Mouse (Mus musculus) natural killer cell, adult 2 months (primary cell): ENCODE data around the gene Slc1a3.
A peak's percentile ranks its signal among the peaks of the same experiment; 100 is the strongest.

Source experiments
- DNase-seq, 2 experiments: peaks; one replicate each; pipeline ENCODE4 v3.0.0; 2022; ENCODE audit warnings: low spot score in 2 of 2

Slc1a3 gene

GRCm38 (mm10) chr15:8605538-8606188, 104.9 kb downstream of the Slc1a3 start:
- no peak for DNase-seq

GRCm38 (mm10) chr15:8602362-8602761, 108.2 kb downstream of the Slc1a3 start:
- DNase-seq, result no peak

- no peak for DNase-seq
These were observed 109.0 kb downstream of the Slc1a3 start for GRCm38 (mm10) chr15:8601312-8602146.

GRCm38 (mm10) chr15:8596375-8596900, 114.1 kb downstream of the Slc1a3 start:
- no peak for DNase-seq

- no peak for DNase-seq
These were observed 115.3 kb downstream of the Slc1a3 start for GRCm38 (mm10) chr15:8595226-8595625.

GRCm38 (mm10) chr15:8589503-8590116, 121.0 kb downstream of the Slc1a3 start:
- DNase-seq, result peak; percentile 46 to 74

- no peak for DNase-seq
These were observed 122.5 kb downstream of the Slc1a3 start for GRCm38 (mm10) chr15:8588065-8588464.

- DNase-seq, result no peak
These were observed 123.7 kb downstream of the Slc1a3 start for GRCm38 (mm10) chr15:8586822-8587281.
